Mouse (Mus musculus): ENCODE measurements at regions not wholly inside any gene's neighbourhood (a gene's known extent, or its start where the extent isn't known, plus 50 kb on each side); places are given as distances from the start of the nearest gene placed in this dataset.

GRCm38 (mm10) chr2:168338382-168338781 lies 56.8 kb upstream of the Kcng1 start:
- H3K4me1 ChIP-seq (replicated peaks), result peaks cover 12% of the 10 kb centered on the region
- no peak overlapping the region for H3K27ac ChIP-seq (ENCODE audit: poor library complexity, severe bottlenecking)
- H3K36me3 ChIP-seq, result no peaks in the 10 kb centered on the region
- no peak overlapping the region for H3K4me2 ChIP-seq
- no peak overlapping the region for H3K9ac ChIP-seq
- 85% methylated on average over 4 of the region's 4 CpGs for WGBS
- no peak for ATAC-seq (ENCODE audit: insufficient number of reproducible peaks, low FRiP score)
- H3K4me3 ChIP-seq, result no peak overlapping the region
- H3K27me3 ChIP-seq (replicated peaks), result peaks cover 28% of the 10 kb centered on the region
- H3K9me3 ChIP-seq (replicated peaks), result no peaks in the 10 kb centered on the region

DNA sequence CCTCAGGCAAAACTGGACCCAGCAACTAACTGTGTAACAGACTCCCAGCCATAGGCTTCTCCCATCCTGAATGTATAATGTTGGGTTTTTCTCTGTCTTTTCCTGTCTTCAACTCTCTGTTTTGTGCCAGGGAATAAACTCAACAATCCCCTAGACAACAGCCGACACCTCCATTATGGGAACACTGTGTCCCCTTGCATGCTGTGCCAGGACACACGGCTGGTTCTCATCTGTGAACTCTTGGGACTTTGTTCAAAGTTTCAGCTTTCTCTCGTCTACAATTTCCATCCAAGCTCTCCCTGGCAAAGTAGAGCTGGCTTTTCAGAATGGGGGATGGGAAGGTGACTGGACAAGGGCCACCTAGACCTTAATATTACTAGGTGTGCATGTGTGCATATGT lies 56.1 kb upstream of the Kcng1 start:
- WGBS, result 72% methylated on average over 3 of the region's 3 CpGs
- no peak for ATAC-seq (ENCODE audit: insufficient number of reproducible peaks, low FRiP score)
- peaks cover 19% of the 10 kb centered on the region for H3K4me1 ChIP-seq (replicated peaks)
- H3K36me3 ChIP-seq, result no peaks in the 10 kb centered on the region
- H3K9ac ChIP-seq, result no peak overlapping the region
- no peak overlapping the region for H3K27ac ChIP-seq (ENCODE audit: poor library complexity, severe bottlenecking)
- H3K27me3 ChIP-seq (replicated peaks), result peaks cover 23% of the 10 kb centered on the region
- no peaks in the 10 kb centered on the region for H3K9me3 ChIP-seq (replicated peaks)
- H3K4me3 ChIP-seq, result no peak overlapping the region
- no peak overlapping the region for H3K4me2 ChIP-seq

DNA sequence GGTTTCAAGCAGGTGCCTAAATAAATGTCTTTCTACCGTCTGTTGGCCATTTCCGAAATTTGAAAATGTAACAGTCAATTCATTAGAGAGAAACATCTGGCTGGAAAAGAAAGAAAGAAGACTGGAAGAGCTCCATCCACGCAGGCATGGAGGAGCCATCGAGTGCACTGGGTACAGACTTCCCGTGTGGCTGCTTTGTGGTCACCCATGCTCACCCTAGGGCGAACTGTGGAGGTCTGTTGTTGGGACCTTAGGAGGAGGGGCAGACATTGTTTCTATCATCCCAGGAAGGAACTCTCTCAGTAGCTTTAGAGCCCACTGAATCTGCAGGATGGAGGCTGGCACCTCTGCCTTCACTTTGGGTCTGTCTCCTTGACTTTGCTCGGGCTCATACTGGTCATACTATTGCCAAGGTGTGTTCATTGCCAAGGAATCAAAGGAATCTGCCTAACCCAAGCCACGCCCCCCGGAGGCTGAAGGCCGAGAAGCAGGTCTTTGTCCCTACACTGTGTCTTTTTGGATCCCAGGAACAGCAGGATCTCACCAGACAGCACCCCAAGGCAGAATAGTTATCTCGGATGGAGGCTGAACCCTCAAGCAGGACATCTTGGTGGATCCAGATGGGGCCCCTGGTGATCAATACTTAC lies 54.3 kb upstream of the Kcng1 start:
- no peaks in the 10 kb centered on the region for H3K9me3 ChIP-seq (replicated peaks)
- WGBS, result 78% methylated on average over 11 of the region's 11 CpGs
- no peak overlapping the region for H3K4me2 ChIP-seq
- H3K27ac ChIP-seq (ENCODE audit: poor library complexity, severe bottlenecking), result no peak overlapping the region
- H3K27me3 ChIP-seq (replicated peaks), result peaks cover 11% of the 10 kb centered on the region
- H3K4me1 ChIP-seq (replicated peaks), result peaks cover 19% of the 10 kb centered on the region
- no peak for ATAC-seq (ENCODE audit: insufficient number of reproducible peaks, low FRiP score)
- H3K4me3 ChIP-seq, result no peak overlapping the region
- no peaks in the 10 kb centered on the region for H3K36me3 ChIP-seq
- no peak overlapping the region for H3K9ac ChIP-seq

DNA sequence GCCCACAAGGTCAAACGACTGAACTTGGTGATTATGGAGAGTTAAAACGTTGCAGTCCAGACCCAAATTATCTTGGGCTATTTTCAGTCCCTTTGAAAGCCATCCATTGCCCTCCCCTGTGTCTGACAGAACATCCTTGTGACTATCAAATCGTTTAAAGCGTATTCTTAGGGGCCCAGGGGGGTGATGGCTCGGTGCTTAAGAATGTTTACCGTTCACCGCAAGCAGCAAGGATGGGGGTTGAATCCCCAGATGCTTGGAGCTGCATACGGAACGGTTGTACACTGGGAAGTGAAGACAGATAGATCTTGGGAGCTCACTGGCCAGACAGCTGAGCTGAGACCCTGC lies 52.7 kb upstream of the Kcng1 start:
- H3K4me2 ChIP-seq, result no peak overlapping the region
- ATAC-seq (ENCODE audit: insufficient number of reproducible peaks, low FRiP score), result no peak
- WGBS, result 25% methylated on average over 9 of the region's 9 CpGs
- no peaks in the 10 kb centered on the region for H3K36me3 ChIP-seq
- 0 out of 2 replicates have a peak, but pooled peaks cover 2% of the 10 kb centered on the region for H3K27me3 ChIP-seq (replicated peaks)
- H3K4me1 ChIP-seq (replicated peaks), result peaks cover 19% of the 10 kb centered on the region
- no peak overlapping the region for H3K9ac ChIP-seq
- H3K4me3 ChIP-seq, result no peak overlapping the region
- H3K27ac ChIP-seq (ENCODE audit: poor library complexity, severe bottlenecking), result no peak overlapping the region
- no peaks in the 10 kb centered on the region for H3K9me3 ChIP-seq (replicated peaks)

DNA sequence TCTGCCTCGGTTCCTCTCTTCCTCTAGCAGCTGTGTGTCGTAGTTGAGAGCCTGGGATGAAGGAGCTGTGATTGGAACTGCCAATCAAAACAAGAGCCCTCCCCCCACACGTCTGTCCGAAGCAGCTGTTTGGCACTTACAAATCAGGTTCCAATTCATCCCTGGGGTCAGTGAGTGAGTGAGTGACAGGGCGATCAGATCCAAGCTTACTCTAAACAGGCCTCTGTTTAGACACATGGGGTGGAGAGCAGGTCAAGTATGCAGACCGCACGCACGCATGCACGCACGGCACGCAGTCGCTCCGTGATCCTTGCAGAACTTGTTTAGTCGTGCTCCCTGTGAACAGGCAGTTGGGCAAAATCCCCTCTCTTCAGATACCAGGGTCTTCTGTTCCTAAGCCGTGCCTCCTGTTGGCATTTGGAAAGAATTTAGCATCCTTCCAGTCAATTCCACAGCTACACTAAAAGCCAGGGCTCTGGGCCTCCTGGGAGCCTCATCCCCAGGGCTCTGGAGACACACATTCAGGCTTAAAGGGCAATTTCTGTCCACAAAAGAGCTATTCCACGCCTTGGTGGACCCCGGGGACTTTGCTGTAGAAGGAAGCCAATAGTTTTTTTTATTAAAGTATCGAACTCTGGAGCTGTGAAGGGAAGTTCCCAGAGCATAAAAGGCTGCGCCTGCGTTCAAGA lies 52.2 kb upstream of the Kcng1 start:
- no peak for ATAC-seq (ENCODE audit: insufficient number of reproducible peaks, low FRiP score)
- Histone ChIP-seq H3K4me3 (no peak overlapping the region), H3K27me3 (replicated peaks) (0 out of 2 replicates have a peak, but pooled peaks cover 7% of the 10 kb centered on the region), H3K4me1 (replicated peaks) (peaks cover 19% of the 10 kb centered on the region), H3K9me3 (replicated peaks) (no peaks in the 10 kb centered on the region), H3K36me3 (no peaks in the 10 kb centered on the region), H3K9ac (no peak overlapping the region), H3K4me2 (no peak overlapping the region), H3K27ac (ENCODE audit: poor library complexity, severe bottlenecking) (no peak overlapping the region)
- WGBS, result 56% methylated on average over 20 of the region's 20 CpGs

DNA sequence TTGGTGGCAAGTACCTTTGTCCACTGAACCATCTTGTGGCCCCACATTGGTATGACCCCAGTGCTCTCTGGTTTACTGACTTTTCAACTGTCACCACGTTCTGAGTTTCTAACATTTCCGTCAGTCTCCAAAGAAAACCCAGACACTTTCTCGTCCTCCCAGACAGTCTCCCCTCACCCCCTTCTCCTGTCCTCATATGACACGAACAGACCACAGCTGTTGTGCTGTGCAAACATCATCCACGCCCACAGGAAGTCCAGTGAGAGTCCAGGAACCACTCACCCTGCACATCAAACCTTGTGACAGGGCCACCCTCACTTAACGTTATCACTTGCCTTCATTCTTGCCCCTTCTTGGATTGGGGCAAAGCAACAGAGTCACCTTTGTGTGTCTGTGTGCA lies 51.4 kb upstream of the Kcng1 start:
- no peak for ATAC-seq (ENCODE audit: insufficient number of reproducible peaks, low FRiP score)
- Histone ChIP-seq H3K27ac (ENCODE audit: poor library complexity, severe bottlenecking) (no peak overlapping the region), H3K4me2 (no peak overlapping the region), H3K9ac (no peak overlapping the region), H3K4me3 (no peak overlapping the region), H3K36me3 (no peaks in the 10 kb centered on the region), H3K27me3 (replicated peaks) (peaks cover 12% of the 10 kb centered on the region; the same call in 1 of the 2 replicates), H3K4me1 (replicated peaks) (peaks cover 19% of the 10 kb centered on the region), H3K9me3 (replicated peaks) (no peaks in the 10 kb centered on the region)
- WGBS, result 35% methylated on average over 6 of the region's 6 CpGs

All from heart, embryonic 12.5 days (tissue).